Mouse (Mus musculus): Measurements from ENCODE around the gene Tmem54.

DNA sequence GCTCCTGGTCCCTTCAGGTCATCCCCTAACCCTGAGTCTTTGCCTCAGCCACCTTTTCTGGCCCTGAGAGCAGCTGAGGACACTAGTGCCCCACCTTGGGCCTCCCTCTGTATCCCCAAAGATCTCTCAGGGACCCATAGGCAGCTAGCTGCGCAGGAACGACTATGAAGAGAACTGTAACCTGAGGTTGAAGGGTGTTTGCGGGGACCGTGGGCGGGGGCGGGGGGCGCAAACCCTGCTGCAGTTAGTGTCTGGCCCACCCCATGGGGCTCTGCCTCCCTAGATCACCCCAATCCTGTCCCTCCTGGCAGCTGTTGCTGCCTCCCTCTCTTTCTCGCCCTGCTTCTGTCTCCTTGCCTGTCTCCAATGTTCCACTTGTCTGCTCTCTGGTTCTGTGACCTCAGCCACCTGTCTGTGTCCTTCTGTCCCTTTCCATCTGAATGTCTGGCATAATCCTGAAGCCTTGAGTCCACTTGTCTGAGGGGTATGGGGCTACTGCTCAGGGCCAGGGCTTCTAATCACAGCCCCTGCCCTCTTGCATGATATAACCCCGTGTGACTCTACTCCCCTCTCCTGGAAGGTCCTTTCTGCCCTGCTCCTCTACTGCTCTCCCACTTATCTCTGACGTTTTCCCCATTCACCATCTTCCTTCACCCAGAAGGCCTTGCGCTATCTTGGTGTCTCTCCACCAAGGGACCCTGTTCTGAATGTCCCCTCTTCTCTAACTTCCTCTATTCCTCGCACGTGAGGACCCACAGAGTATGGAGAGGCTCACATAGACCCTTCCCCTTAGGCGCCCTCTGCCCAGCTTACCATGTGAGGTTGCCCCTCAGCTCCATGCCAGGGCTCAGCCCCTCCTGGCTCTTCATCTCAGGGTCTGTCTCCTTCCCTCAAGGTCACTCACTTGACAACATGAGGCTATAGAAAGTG is 32.3 kb downstream of the Tmem54 start:
- TF ChIP-seq CTCF (conservative IDR thresholded peaks at IDR 0.05; ENCODE audit: low read length) (no peak), NANOG (IDR thresholded peaks at IDR 0.05; ENCODE audit: borderline replicate concordance, low read length) (no peak)

Data from E14TG2a.4 (cell line).